Mouse (Mus musculus) neural tube, embryonic 14.5 days (tissue): ENCODE measurements at regions not wholly inside any gene's neighbourhood (a gene's known extent, or its start where the extent isn't known, plus 50 kb on each side); places are given as distances from the start of the nearest gene placed in this dataset.

Source experiments
- ATAC-seq: fragments of 200-750 bp; cut with Nextera tagmentation; 2 replicates; pipeline ENCODE4 v1.8.0; 2017; ENCODE audit warnings: low read depth, mild to moderate bottlenecking, moderate TSS enrichment, moderate library complexity
- H3K27ac ChIP-seq: fragments of 300-500 bp; sonication (generic); 2 replicates; pipeline ENCODE4 v1.5.1; 2014; ENCODE audit warnings: low read depth, mild to moderate bottlenecking, control low read depth, low read length, moderate library complexity, mixed read lengths
- H3K27me3 ChIP-seq: fragments of 300-500 bp; sonication (generic); 2 replicates; pipeline ENCODE4 v1.6.1; 2014; ENCODE audit warnings: low read length; ENCODE audit not compliant: control insufficient read depth, insufficient read depth
- H3K36me3 ChIP-seq: fragments of 300-500 bp; sonication (generic); 2 replicates; pipeline ENCODE4 v1.6.1; 2014; ENCODE audit warnings: low read length, mixed read lengths; ENCODE audit not compliant: control insufficient read depth, insufficient read depth
- H3K4me1 ChIP-seq: fragments of 300-500 bp; sonication (generic); 2 replicates; pipeline ENCODE4 v1.6.1; 2014; ENCODE audit warnings: low read length; ENCODE audit not compliant: control insufficient read depth, insufficient read depth
- H3K4me2 ChIP-seq: fragments of 300-500 bp; sonication (generic); 2 replicates; pipeline ENCODE4 v1.6.1; 2014; ENCODE audit warnings: mild to moderate bottlenecking, low read depth, low read length, control low read depth
- H3K4me3 ChIP-seq: fragments of 300-500 bp; sonication (generic); 2 replicates; pipeline ENCODE4 v1.5.1; 2014; ENCODE audit warnings: low read depth, low read length, control low read depth, mixed read lengths
- H3K9ac ChIP-seq: fragments of 300-500 bp; sonication (generic); replicated peaks from 2 replicates; pipeline ENCODE4 v1.6.1; 2014; ENCODE audit warnings: low read depth, mild to moderate bottlenecking, control low read depth, low read length, mixed read lengths
- H3K9me3 ChIP-seq: fragments of 300-500 bp; sonication (generic); 2 replicates; pipeline ENCODE4 v1.6.1; 2016; ENCODE audit warnings: low read length; ENCODE audit not compliant: control insufficient read depth
- WGBS: fragments of 180-500 bp; shearing (Covaris S2); extraction: QIAGEN DNeasy Blood & Tissue Kit; methylation state at CpG from one replicate; pipeline ENCODE4 v1.1.7; 2014; 5-methylcytosine and 5-hydroxymethylcytosine counted together

DNA sequence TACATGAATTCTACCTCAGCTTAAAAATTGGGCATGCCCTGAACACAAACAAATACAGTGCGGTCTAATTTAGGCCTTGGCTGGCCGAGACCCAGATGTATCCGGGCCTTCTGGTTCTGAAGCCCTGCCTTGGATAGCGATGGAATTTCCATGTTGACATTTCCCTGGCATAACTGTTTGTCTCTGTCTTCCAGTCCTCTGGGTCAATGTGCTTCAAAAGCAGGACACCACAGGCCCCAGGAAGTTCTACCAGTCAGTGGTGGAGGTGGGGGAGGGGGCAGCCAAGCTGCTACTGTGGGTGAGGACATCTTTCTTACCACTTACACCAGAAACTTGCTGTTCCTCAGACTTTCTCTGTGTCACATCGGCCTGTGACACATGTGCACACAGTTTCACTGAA is 111.3 kb downstream of the Gm10604 start:
- Histone ChIP-seq H3K36me3 (no peaks in the 10 kb centered on the region), H3K4me3 (no peak overlapping the region), H3K9me3 (no peaks in the 10 kb centered on the region), H3K4me1 (no peaks in the 10 kb centered on the region), H3K9ac (no peak overlapping the region), H3K27ac (no peak overlapping the region), H3K27me3 (no peaks in the 10 kb centered on the region), H3K4me2 (no peak overlapping the region)
- ATAC-seq, result no peak
- WGBS, result 84% methylated on average over 5 of the region's 5 CpGs

DNA sequence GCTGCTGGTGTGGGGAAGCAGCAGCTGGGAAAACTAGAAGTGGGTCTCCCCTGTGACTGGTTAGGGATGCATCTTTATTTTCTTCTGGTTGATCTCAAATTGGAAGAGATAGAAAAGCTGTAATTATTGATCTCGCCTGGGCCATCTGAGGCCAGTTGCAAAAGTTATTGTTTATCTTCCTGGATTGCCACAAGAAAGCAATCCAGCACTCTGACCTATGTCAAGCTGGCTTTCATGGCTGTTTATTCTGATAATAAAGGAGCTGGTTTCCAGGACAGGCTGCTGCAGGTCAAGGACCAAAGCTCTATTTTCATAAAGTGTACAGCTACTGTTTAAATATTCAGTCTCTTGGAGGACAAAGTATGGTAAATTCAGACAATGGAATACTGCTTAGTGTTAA is 112.5 kb downstream of the Gm10604 start:
- H3K9ac ChIP-seq, result no peak overlapping the region
- WGBS, result 72% methylated on average over 1 of the region's 1 CpGs
- H3K4me1 ChIP-seq, result no peaks in the 10 kb centered on the region
- no peak overlapping the region for H3K27ac ChIP-seq
- H3K9me3 ChIP-seq, result no peaks in the 10 kb centered on the region
- no peak overlapping the region for H3K4me2 ChIP-seq
- H3K36me3 ChIP-seq, result no peaks in the 10 kb centered on the region
- no peaks in the 10 kb centered on the region for H3K27me3 ChIP-seq
- H3K4me3 ChIP-seq, result no peak overlapping the region
- no peak for ATAC-seq
